Mouse (Mus musculus) ES-E14 (cell line): ENCODE data around the gene 6030445D17Rik. TPM values are rescaled to one million over a fixed set of nuclear protein-coding genes. Genes with fewer than 3 reads are reported as not detected.

Experiments used
- DNase-seq: peaks from one replicate; pipeline ENCODE4 v3.0.0-alpha.2; 2013; ENCODE audit warnings: low read depth, low spot score
- H3K27ac ChIP-seq: 2 replicates; pipeline ENCODE4 v1.5.1; 2012; ENCODE audit warnings: low read depth, mild to moderate bottlenecking, low read length, moderate library complexity, mixed read lengths; ENCODE audit not compliant: poor library complexity, insufficient read depth, severe bottlenecking
- H3K36me3 ChIP-seq: 2 replicates; pipeline ENCODE4 v1.6.1; 2012; ENCODE audit warnings: mild to moderate bottlenecking, low read length, moderate library complexity, mixed read lengths; ENCODE audit not compliant: control insufficient read depth, poor library complexity, insufficient read depth, severe bottlenecking
- H3K4me1 ChIP-seq, 2 experiments: fragments of 150-350 bp in 1 of 2; sonication (generic) in 1 of 2; 2 replicates each; pipeline ENCODE4 v1.6.1; 2012; ENCODE audit warnings: low read length in 2 of 2, mild to moderate bottlenecking in 1 of 2, mixed read lengths in 1 of 2; ENCODE audit not compliant: control insufficient read depth in 2 of 2, insufficient read depth in 2 of 2, poor library complexity in 1 of 2
- H3K4me3 ChIP-seq, 2 experiments: fragments of 150-350 bp in 1 of 2; sonication (generic) in 1 of 2; 2 replicates each; pipeline ENCODE4 v1.5.1; 2012; ENCODE audit warnings: low read length in 2 of 2, low read depth in 1 of 2, mild to moderate bottlenecking in 1 of 2, mixed read lengths in 1 of 2; ENCODE audit not compliant: insufficient read depth in 1 of 2, poor library complexity in 1 of 2, severe bottlenecking in 1 of 2
- H3K9ac ChIP-seq: 2 replicates; pipeline ENCODE4 v1.6.1; 2012; ENCODE audit warnings: low read depth, mild to moderate bottlenecking, low read length, mixed read lengths; ENCODE audit not compliant: poor library complexity, insufficient read depth, severe bottlenecking
- H3K9me3 ChIP-seq: fragments of 150-350 bp; sonication (generic); 2 replicates; pipeline ENCODE4 v1.6.1; 2012; ENCODE audit warnings: low read depth, mild to moderate bottlenecking, low read length; ENCODE audit not compliant: control insufficient read depth, insufficient read depth
- CHD2 ChIP-seq: IDR thresholded peaks from 2 replicates; pipeline ENCODE4 v1.6.1; 2014; ENCODE audit warnings: mild to moderate bottlenecking, low read depth, low read length, inconsistent platforms
- HCFC1 ChIP-seq: IDR thresholded peaks from 2 replicates; pipeline ENCODE4 v1.6.1; 2012; ENCODE audit warnings: low read length, inconsistent platforms, borderline replicate concordance; ENCODE audit not compliant: insufficient read depth
- MAFK ChIP-seq: IDR thresholded peaks from 2 replicates; pipeline ENCODE4 v1.6.1; 2014; ENCODE audit warnings: mild to moderate bottlenecking, low read depth, low read length, inconsistent platforms; ENCODE audit not compliant: insufficient read depth
- ZC3H11A ChIP-seq: IDR thresholded peaks from 2 replicates; pipeline ENCODE4 v1.6.1; 2012; ENCODE audit warnings: low read depth, mild to moderate bottlenecking, inconsistent platforms, low read length, borderline replicate concordance
- ZNF384 ChIP-seq: IDR thresholded peaks from 2 replicates; pipeline ENCODE4 v1.6.1; 2012; ENCODE audit warnings: low read depth, low read length, inconsistent platforms
- in situ Hi-C, 2 experiments: fragments of 600-800 bp; cut with MboI; formaldehyde crosslinking; loops; one replicate each; pipeline ENCODE4 v1.15.1; 2025; ENCODE audit warnings: low sequenced_read_pairs in 2 of 2, inconsistent platforms in 1 of 2; ENCODE audit not compliant: unreplicated experiment in 2 of 2
- total RNA-seq: library from RNA; depleted of rRNA; stranded (reverse); fragments of 300-350 nt; gene quantifications from 2 replicates; pipeline ENCODE4 v1.2.3, GENCODE M21; 2012

6030445D17Rik gene
- total RNA-seq, 1 experiment: 0.89 TPM

DNA sequence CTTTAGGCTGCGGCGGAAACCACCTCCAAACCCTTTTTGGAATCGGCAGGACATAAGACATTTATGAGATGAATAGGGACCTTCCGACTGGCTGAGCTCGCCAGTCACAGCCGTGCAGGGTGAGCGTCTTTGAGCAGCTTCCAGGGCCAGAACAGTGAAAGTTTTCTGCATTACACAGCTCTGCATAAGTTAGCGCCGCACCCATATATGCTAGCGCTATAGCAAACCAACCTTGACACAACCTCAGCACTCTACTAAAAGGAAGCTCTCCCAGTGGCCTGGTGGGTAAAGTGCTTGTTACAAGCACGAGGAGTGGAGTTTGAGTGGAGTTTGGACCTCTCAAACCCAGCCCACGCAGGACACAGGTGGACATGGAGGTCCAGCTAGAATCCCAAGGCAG lies 2.8 kb upstream of the 6030445D17Rik start:
- no peak overlapping the region for H3K27ac ChIP-seq
- TF ChIP-seq CHD2 (no peak), ZC3H11A (no peak), HCFC1 (no peak), MAFK (no peak), ZNF384 (no peak)
- in situ Hi-C loops: loop anchor here (10.0 kb wide), 2 partner anchors 156 to 166 kb away; partner anchors contain the start of genes Lactbl1 (in 1 of the 2) and Tex46 (in 1 of the 2)
- H3K9ac ChIP-seq: no peak overlapping the region
- H3K4me1 ChIP-seq: peaks cover 9 to 17% of the 10 kb centered on the region in 2 experiments; a peak in 3 of 4 replicates
- no peak for DNase-seq
- H3K9me3 ChIP-seq: no peaks in the 10 kb centered on the region
- H3K4me3 ChIP-seq: no peak overlapping the region; a peak in 1 of 4 replicates
- H3K36me3 ChIP-seq: no peaks in the 10 kb centered on the region

- Histone ChIP-seq H3K27ac (peak overlapping the region; percentile 92; the same call in 1 of the 2 replicates), H3K9ac (peak overlapping the region; percentile 81; the same call in 1 of the 2 replicates), H3K4me1 (peaks cover 7 to 17% of the 10 kb centered on the region in 2 experiments; a peak in 2 of 4 replicates), H3K36me3 (no peaks in the 10 kb centered on the region), H3K9me3 (no peaks in the 10 kb centered on the region), H3K4me3 (peak overlapping the region; percentile 48 to 83; a peak in 2 of 4 replicates)
- TF ChIP-seq MAFK (no peak), ZNF384 (peak; percentile 67)
- in situ Hi-C loops: no loop called here
- peak; percentile 60 for DNase-seq
These were observed 844 bp upstream of the 6030445D17Rik start for GRCm38 (mm10) chr4:136461206-136461605.

- Histone ChIP-seq H3K27ac (peak overlapping the region; percentile 92), H3K9ac (peak overlapping the region; percentile 81), H3K9me3 (no peaks in the 10 kb centered on the region), H3K36me3 (no peaks in the 10 kb centered on the region), H3K4me1 (peaks cover 6 to 14% of the 10 kb centered on the region in 2 experiments; a peak in 2 of 4 replicates), H3K4me3 (peak overlapping the region; percentile 48 to 83)
- TF ChIP-seq CHD2: no peak
- TF ChIP-seq ZNF384: no peak
- DNase-seq: no peak
- in situ Hi-C loops: no loop called here
These were observed 327 bp upstream of the 6030445D17Rik start for GRCm38 (mm10) chr4:136461761-136462085.

GRCm38 (mm10) chr4:136462839-136463178 lies 759 bp downstream of the 6030445D17Rik start:
- Histone ChIP-seq H3K4me1 (peaks cover 6 to 13% of the 10 kb centered on the region in 2 experiments; a peak in 2 of 4 replicates), H3K9me3 (no peaks in the 10 kb centered on the region), H3K36me3 (no peaks in the 10 kb centered on the region), H3K27ac (peak overlapping the region; percentile 92; the same call in 1 of the 2 replicates), H3K4me3 (peak overlapping the region; percentile 48 to 83), H3K9ac (peak overlapping the region; percentile 81)
- TF ChIP-seq HCFC1 (no peak), ZNF384 (no peak), CHD2 (no peak), MAFK (no peak), ZC3H11A (no peak)
- in situ Hi-C loops: no loop called here
- DNase-seq: peak; percentile 54

DNA sequence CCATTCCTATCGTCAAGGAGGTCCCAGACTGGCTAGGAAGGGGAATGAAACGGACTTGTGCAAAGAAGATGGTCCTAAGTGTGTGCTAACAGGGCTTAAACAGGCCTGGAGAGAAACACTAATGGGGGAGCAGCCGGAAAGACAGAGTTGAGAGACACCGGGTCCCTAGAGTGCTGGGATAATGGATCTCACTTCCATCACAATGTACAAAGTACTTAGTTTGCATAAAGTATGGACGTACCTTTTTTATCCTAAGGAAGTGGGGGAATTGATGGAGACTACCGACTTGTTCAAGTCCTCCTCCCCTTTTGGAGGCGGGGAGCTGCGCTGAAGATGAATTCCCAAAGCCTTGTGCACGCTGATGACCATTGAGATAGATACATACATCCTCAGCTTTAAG lies 1.4 kb downstream of the 6030445D17Rik start:
- H3K9me3 ChIP-seq: no peaks in the 10 kb centered on the region
- DNase-seq: peak; percentile 41
- H3K4me3 ChIP-seq: peak overlapping the region; percentile 48 to 83
- in situ Hi-C loops: no loop called here
- no peaks in the 10 kb centered on the region for H3K36me3 ChIP-seq
- TF ChIP-seq ZC3H11A (no peak), CHD2 (no peak), ZNF384 (no peak), MAFK (no peak), HCFC1 (no peak)
- H3K4me1 ChIP-seq: peaks cover 8 to 15% of the 10 kb centered on the region in 2 experiments; a peak in 3 of 4 replicates
- peak overlapping the region; percentile 92 for H3K27ac ChIP-seq
- H3K9ac ChIP-seq: peak overlapping the region; percentile 81
